Mouse (Mus musculus) lung, adult 2 months (tissue): ENCODE results near the gene Ppp3ca.

ENCODE experiments used
- CTCF ChIP-seq: fragments of 200-500 bp; IDR thresholded peaks from 2 replicates; pipeline ENCODE4 v1.5.1; 2011; ENCODE audit warnings: mild to moderate bottlenecking, low read length, control low read depth; ENCODE audit not compliant: insufficient read depth
- POLR2A ChIP-seq: fragments of 200-500 bp; IDR thresholded peaks from 2 replicates; pipeline ENCODE4 v1.6.1; 2011; ENCODE audit warnings: low read depth, mild to moderate bottlenecking, control low read depth, low read length, borderline replicate concordance; ENCODE audit errors: extremely low read depth

DNA sequence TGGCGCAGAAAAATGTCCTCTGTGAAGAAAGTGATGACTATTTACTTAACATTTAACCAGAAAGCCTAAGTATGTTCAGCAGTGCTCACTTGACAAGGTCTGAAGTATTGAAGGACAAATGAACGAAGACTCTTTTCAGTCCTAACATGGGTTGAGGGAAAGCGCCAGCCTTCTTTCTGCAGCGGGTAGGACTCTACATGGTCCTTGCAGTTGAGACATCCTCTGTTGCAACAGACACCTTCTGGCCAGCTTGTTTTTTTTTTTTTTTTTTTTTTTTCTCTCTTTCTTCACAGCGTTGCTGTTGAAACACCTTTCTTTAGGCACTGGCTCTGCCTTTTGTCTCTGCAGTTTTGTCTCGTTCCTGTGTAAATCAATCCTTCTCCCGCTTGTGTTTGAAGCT lies 22.1 kb downstream of the Ppp3ca start:
- TF ChIP-seq POLR2A = no peak
- no peak for TF ChIP-seq CTCF
